Mouse (Mus musculus) layer of hippocampus, postnatal 36 days (tissue): ENCODE results near the gene En2. TPM values are rescaled to one million over a fixed set of nuclear protein-coding genes. Genes with fewer than 3 reads are reported as not detected.

Experiments used
- DNase-seq, 2 experiments: peaks; one replicate each; pipeline ENCODE4 v3.0.0; 2022
- total RNA-seq, 2 experiments: library from RNA; stranded (reverse); gene quantifications; 2 replicates each; pipeline ENCODE4 v1.2.3; 2021

The En2 gene
- total RNA-seq, 2 experiments from 2014 or later, result 0.25 to 0.28 TPM

GRCm38 (mm10) chr5:28159891-28160470 lies 5.5 kb upstream of the En2 start:
- DNase-seq, result no peak

- no peak for DNase-seq
These were observed 4.0 kb upstream of the En2 start for GRCm38 (mm10) chr5:28161383-28161937.

GRCm38 (mm10) chr5:28161938-28162402 lies 3.5 kb upstream of the En2 start:
- no peak for DNase-seq

- DNase-seq, result no peak
These were observed 1.6 kb upstream of the En2 start for GRCm38 (mm10) chr5:28163926-28164325.

- no peak for DNase-seq
These were observed 1.1 kb downstream of the En2 start for GRCm38 (mm10) chr5:28166256-28167231.

- DNase-seq, result no peak
These were observed 2.2 kb downstream of the En2 start for GRCm38 (mm10) chr5:28167611-28168252.

- DNase-seq, result no peak
These were observed 3.0 kb downstream of the En2 start for GRCm38 (mm10) chr5:28168253-28169165.

GRCm38 (mm10) chr5:28169166-28169801 lies 3.8 kb downstream of the En2 start:
- no peak for DNase-seq

- no peak for DNase-seq
These were observed 4.6 kb downstream of the En2 start for GRCm38 (mm10) chr5:28170081-28170480.

GRCm38 (mm10) chr5:28170892-28171291 lies 5.4 kb downstream of the En2 start:
- no peak for DNase-seq

GRCm38 (mm10) chr5:28171667-28172066 lies 6.2 kb downstream of the En2 start:
- DNase-seq, result no peak

- no peak for DNase-seq
These were observed 6.9 kb downstream of the En2 start for GRCm38 (mm10) chr5:28172261-28172920.

- DNase-seq, result no peak
These were observed 7.6 kb downstream of the En2 start for GRCm38 (mm10) chr5:28172921-28173670.

- DNase-seq, result no peak
These were observed 8.2 kb downstream of the En2 start for GRCm38 (mm10) chr5:28173674-28174073.

- DNase-seq, result no peak
These were observed 8.6 kb downstream of the En2 start for GRCm38 (mm10) chr5:28174086-28174485.

- no peak for DNase-seq
These were observed 9.5 kb downstream of the En2 start for GRCm38 (mm10) chr5:28174876-28175569.

GRCm38 (mm10) chr5:28175570-28175919 lies 10.1 kb downstream of the En2 start:
- no peak for DNase-seq

GRCm38 (mm10) chr5:28176023-28176422 lies 10.5 kb downstream of the En2 start:
- DNase-seq, result no peak

GRCm38 (mm10) chr5:28176585-28176984 lies 11.1 kb downstream of the En2 start:
- DNase-seq, result no peak
